Mouse (Mus musculus): ENCODE measurements at regions not wholly inside any gene's neighbourhood (a gene's known extent, or its start where the extent isn't known, plus 50 kb on each side); places are given as distances from the start of the nearest gene placed in this dataset.

GRCm38 (mm10) chr10:108089375-108089981 is 72.5 kb upstream of the Ppp1r12a start:
- peak overlapping the region; percentile 23; the same call in 1 of the 2 replicates for H3K4me2 ChIP-seq (ENCODE audit: low read depth, low read length)
- WGBS: 16% methylated on average over 8 of the region's 8 CpGs
- peak; percentile 50 for DNase-seq (ENCODE audit: low spot score)
- H3K9ac ChIP-seq (replicated peaks; ENCODE audit: low read depth, low read length): no peak overlapping the region
- H3K27me3 ChIP-seq (ENCODE audit: control insufficient read depth, insufficient read depth, low read length): no peaks in the 10 kb centered on the region
- H3K9me3 ChIP-seq (replicated peaks; ENCODE audit: control insufficient read depth, low read length): no peaks in the 10 kb centered on the region
- peak overlapping the region; percentile 77 for H3K27ac ChIP-seq (ENCODE audit: low read depth)
- ATAC-seq (ENCODE audit: insufficient read depth, low read depth): 0 out of 2 replicates have a peak, but pooled peaks have one; percentile 24
- H3K36me3 ChIP-seq (replicated peaks; ENCODE audit: control insufficient read depth, insufficient read depth, low read length): no peaks in the 10 kb centered on the region
- 0 out of 2 replicates have a peak overlapping the region, but pooled peaks have one; percentile 2 for H3K4me3 ChIP-seq (ENCODE audit: low read depth, low read length)
- TF ChIP-seq EP300 (IDR thresholded peaks at IDR 0.05; ENCODE audit: low read depth) (no peak), CTCF (IDR thresholded peaks at IDR 0.05; ENCODE audit: low read depth) (no peak)
- H3K4me1 ChIP-seq (ENCODE audit: control insufficient read depth, insufficient read depth): peaks cover 23% of the 10 kb centered on the region

DNA sequence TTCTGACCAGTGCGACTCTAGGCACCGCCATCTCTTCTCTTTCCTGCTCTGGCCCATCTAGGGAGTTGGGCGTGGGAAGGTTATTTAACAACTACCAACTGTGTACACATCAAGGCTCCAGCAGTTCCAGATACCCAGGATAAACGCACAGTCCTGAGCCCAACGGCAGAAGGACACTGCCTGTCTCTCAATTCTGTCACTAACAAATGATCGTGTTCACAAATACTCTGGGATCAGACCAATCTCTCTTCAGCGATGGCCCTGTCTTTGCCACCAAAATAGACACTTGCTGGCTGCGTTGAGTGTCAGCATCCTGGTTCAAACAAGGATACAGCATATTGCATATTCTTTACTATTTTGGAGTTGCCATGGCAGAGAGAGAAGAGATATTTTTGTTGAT is 73.1 kb upstream of the Ppp1r12a start:
- Histone ChIP-seq H3K4me3 (ENCODE audit: low read depth, low read length) (no peak overlapping the region), H3K27ac (ENCODE audit: low read depth) (peak overlapping the region; percentile 77), H3K9ac (replicated peaks; ENCODE audit: low read depth, low read length) (no peak overlapping the region), H3K4me1 (ENCODE audit: control insufficient read depth, insufficient read depth) (peaks cover 23% of the 10 kb centered on the region), H3K4me2 (ENCODE audit: low read depth, low read length) (peak overlapping the region; percentile 23), H3K36me3 (replicated peaks; ENCODE audit: control insufficient read depth, insufficient read depth, low read length) (no peaks in the 10 kb centered on the region), H3K9me3 (replicated peaks; ENCODE audit: control insufficient read depth, low read length) (no peaks in the 10 kb centered on the region), H3K27me3 (ENCODE audit: control insufficient read depth, insufficient read depth, low read length) (no peaks in the 10 kb centered on the region)
- WGBS: 24% methylated on average over 8 of the region's 8 CpGs
- DNase-seq (ENCODE audit: low spot score) (peak; percentile 38), ATAC-seq (ENCODE audit: insufficient read depth, low read depth) (peak; percentile 50; the same call in 1 of the 2 replicates)
- TF ChIP-seq CTCF (IDR thresholded peaks at IDR 0.05; ENCODE audit: low read depth): no peak
- no peak for TF ChIP-seq EP300 (IDR thresholded peaks at IDR 0.05; ENCODE audit: low read depth)

GRCm38 (mm10) chr10:108088209-108088608 is 73.8 kb upstream of the Ppp1r12a start:
- WGBS: 33% methylated on average over 7 of the region's 7 CpGs
- ATAC-seq (ENCODE audit: insufficient read depth, low read depth): peak; percentile 69; the same call in 1 of the 2 replicates
- no peak overlapping the region for H3K9ac ChIP-seq (replicated peaks; ENCODE audit: low read depth, low read length)

GRCm38 (mm10) chr10:108083220-108083619 is 78.8 kb upstream of the Ppp1r12a start:
- no peak overlapping the region for H3K9ac ChIP-seq (replicated peaks; ENCODE audit: low read depth, low read length)
- H3K27me3 ChIP-seq (ENCODE audit: control insufficient read depth, insufficient read depth, low read length): no peaks in the 10 kb centered on the region
- H3K27ac ChIP-seq (ENCODE audit: low read depth): no peak overlapping the region
- H3K4me1 ChIP-seq (ENCODE audit: control insufficient read depth, insufficient read depth): peaks cover 3% of the 10 kb centered on the region
- no peak for DNase-seq (ENCODE audit: low spot score)
- no peak for ATAC-seq (ENCODE audit: insufficient read depth, low read depth)
- TF ChIP-seq CTCF (IDR thresholded peaks at IDR 0.05; ENCODE audit: low read depth) (no peak), EP300 (IDR thresholded peaks at IDR 0.05; ENCODE audit: low read depth) (no peak)
- no peak overlapping the region for H3K4me2 ChIP-seq (ENCODE audit: low read depth, low read length)
- no peaks in the 10 kb centered on the region for H3K9me3 ChIP-seq (replicated peaks; ENCODE audit: control insufficient read depth, low read length)
- H3K36me3 ChIP-seq (replicated peaks; ENCODE audit: control insufficient read depth, insufficient read depth, low read length): no peaks in the 10 kb centered on the region
- no peak overlapping the region for H3K4me3 ChIP-seq (ENCODE audit: low read depth, low read length)

More at GRCm38 (mm10) chr10:108088209-108088608, 73.8 kb upstream of the Ppp1r12a start:
- Histone ChIP-seq H3K27ac (ENCODE audit: low read depth) (peak overlapping the region; percentile 77), H3K27me3 (ENCODE audit: control insufficient read depth, insufficient read depth, low read length) (no peaks in the 10 kb centered on the region), H3K9me3 (replicated peaks; ENCODE audit: control insufficient read depth, low read length) (no peaks in the 10 kb centered on the region), H3K4me2 (ENCODE audit: low read depth, low read length) (peak overlapping the region; percentile 23), H3K4me3 (ENCODE audit: low read depth, low read length) (no peak overlapping the region), H3K4me1 (ENCODE audit: control insufficient read depth, insufficient read depth) (peaks cover 23% of the 10 kb centered on the region), H3K36me3 (replicated peaks; ENCODE audit: control insufficient read depth, insufficient read depth, low read length) (no peaks in the 10 kb centered on the region)
- peak; percentile 66 for DNase-seq (ENCODE audit: low spot score)
- no peak for TF ChIP-seq EP300 (IDR thresholded peaks at IDR 0.05; ENCODE audit: low read depth)

- no peak overlapping the region for H3K4me3 ChIP-seq (ENCODE audit: low read depth, low read length)
- TF ChIP-seq CTCF (IDR thresholded peaks at IDR 0.05; ENCODE audit: low read depth): no peak
- TF ChIP-seq EP300 (IDR thresholded peaks at IDR 0.05; ENCODE audit: low read depth): no peak
- ATAC-seq (ENCODE audit: insufficient read depth, low read depth): no peak
- no peaks in the 10 kb centered on the region for H3K9me3 ChIP-seq (replicated peaks; ENCODE audit: control insufficient read depth, low read length)
- H3K4me1 ChIP-seq (ENCODE audit: control insufficient read depth, insufficient read depth): peaks cover 14% of the 10 kb centered on the region
- no peaks in the 10 kb centered on the region for H3K27me3 ChIP-seq (ENCODE audit: control insufficient read depth, insufficient read depth, low read length)
- H3K9ac ChIP-seq (replicated peaks; ENCODE audit: low read depth, low read length): no peak overlapping the region
- WGBS: 35% methylated on average over 5 of the region's 5 CpGs
- no peak overlapping the region for H3K27ac ChIP-seq (ENCODE audit: low read depth)
- no peak for DNase-seq (ENCODE audit: low spot score)
- no peak overlapping the region for H3K4me2 ChIP-seq (ENCODE audit: low read depth, low read length)
- H3K36me3 ChIP-seq (replicated peaks; ENCODE audit: control insufficient read depth, insufficient read depth, low read length): no peaks in the 10 kb centered on the region
Observed at GRCm38 (mm10) chr10:108075144-108075543, 86.8 kb upstream of the Ppp1r12a start.

- no peak overlapping the region for H3K4me2 ChIP-seq (ENCODE audit: low read depth, low read length)
- H3K36me3 ChIP-seq (replicated peaks; ENCODE audit: control insufficient read depth, insufficient read depth, low read length): no peaks in the 10 kb centered on the region
- H3K27me3 ChIP-seq (ENCODE audit: control insufficient read depth, insufficient read depth, low read length): no peaks in the 10 kb centered on the region
- no peak overlapping the region for H3K27ac ChIP-seq (ENCODE audit: low read depth)
- H3K9me3 ChIP-seq (replicated peaks; ENCODE audit: control insufficient read depth, low read length): no peaks in the 10 kb centered on the region
- no peak overlapping the region for H3K9ac ChIP-seq (replicated peaks; ENCODE audit: low read depth, low read length)
- peaks cover 14% of the 10 kb centered on the region for H3K4me1 ChIP-seq (ENCODE audit: control insufficient read depth, insufficient read depth)
- no peak overlapping the region for H3K4me3 ChIP-seq (ENCODE audit: low read depth, low read length)
- no peak for ATAC-seq (ENCODE audit: insufficient read depth, low read depth)
- no peak for DNase-seq (ENCODE audit: low spot score)
- TF ChIP-seq CTCF (IDR thresholded peaks at IDR 0.05; ENCODE audit: low read depth): no peak
- TF ChIP-seq EP300 (IDR thresholded peaks at IDR 0.05; ENCODE audit: low read depth): no peak
- WGBS: 90% methylated on average over 4 of the region's 4 CpGs
Observed at GRCm38 (mm10) chr10:108073828-108074227, 88.2 kb upstream of the Ppp1r12a start.
